Mouse (Mus musculus) midbrain, embryonic 10.5 days (tissue): ENCODE measurements at regions not wholly inside any gene's neighbourhood (a gene's known extent, or its start where the extent isn't known, plus 50 kb on each side); places are given as distances from the start of the nearest gene placed in this dataset.

Experiments
- DNase-seq: peaks from one replicate; pipeline ENCODE4 v3.0.0-alpha.2; 2017; ENCODE audit warnings: low spot score
- H3K27ac ChIP-seq: fragments of 300-500 bp; sonication (generic); replicated peaks from 2 replicates; pipeline ENCODE4 v1.5.1; 2016; ENCODE audit warnings: mild to moderate bottlenecking
- H3K27me3 ChIP-seq: fragments of 300-500 bp; sonication (generic); 2 replicates; pipeline ENCODE4 v1.6.1; 2016; ENCODE audit warnings: low read depth, mild to moderate bottlenecking; ENCODE audit not compliant: poor library complexity, severe bottlenecking
- H3K36me3 ChIP-seq: fragments of 300-500 bp; sonication (generic); 2 replicates; pipeline ENCODE4 v1.6.1; 2016; ENCODE audit warnings: mild to moderate bottlenecking, moderate library complexity
- H3K4me1 ChIP-seq: fragments of 300-500 bp; sonication (generic); 2 replicates; pipeline ENCODE4 v1.6.1; 2016
- H3K4me3 ChIP-seq: fragments of 300-500 bp; sonication (generic); 2 replicates; pipeline ENCODE4 v1.5.1; 2016; ENCODE audit warnings: mild to moderate bottlenecking, moderate library complexity
- H3K9me3 ChIP-seq: fragments of 300-500 bp; sonication (generic); replicated peaks from 2 replicates; pipeline ENCODE4 v1.6.1; 2016; ENCODE audit warnings: mild to moderate bottlenecking
- WGBS: fragments of 180-500 bp; shearing (Covaris S2); methylation state at CpG from one replicate; pipeline ENCODE4 v1.1.7; 2016; 5-methylcytosine and 5-hydroxymethylcytosine counted together

- Histone ChIP-seq H3K36me3 (no peaks in the 10 kb centered on the region), H3K4me3 (no peak overlapping the region), H3K27ac (peak overlapping the region; percentile 47), H3K27me3 (peaks cover 28% of the 10 kb centered on the region), H3K4me1 (peaks cover 19% of the 10 kb centered on the region), H3K9me3 (no peaks in the 10 kb centered on the region)
- DNase-seq, result peak; percentile 25
- 51% methylated on average over 13 of the region's 13 CpGs for WGBS
Observed at GRCm38 (mm10) chr6:97741427-97741826, 65.4 kb upstream of the Mitf start.

- Histone ChIP-seq H3K27me3 (peaks cover 28% of the 10 kb centered on the region), H3K4me1 (peaks cover 19% of the 10 kb centered on the region), H3K9me3 (no peaks in the 10 kb centered on the region), H3K27ac (peak overlapping the region; percentile 47), H3K36me3 (no peaks in the 10 kb centered on the region), H3K4me3 (no peak overlapping the region)
- WGBS, result 53% methylated on average over 11 of the region's 11 CpGs
- peak; percentile 67 for DNase-seq
Observed at GRCm38 (mm10) chr6:97740851-97741201, 66.0 kb upstream of the Mitf start.

GRCm38 (mm10) chr6:97740107-97740850, 66.6 kb upstream of the Mitf start:
- peak; percentile 53 for DNase-seq
- Histone ChIP-seq H3K4me1 (peaks cover 19% of the 10 kb centered on the region), H3K36me3 (no peaks in the 10 kb centered on the region), H3K9me3 (no peaks in the 10 kb centered on the region), H3K4me3 (no peak overlapping the region), H3K27ac (peak overlapping the region; percentile 47), H3K27me3 (peaks cover 28% of the 10 kb centered on the region)
- 17% methylated on average over 13 of the region's 13 CpGs for WGBS

GRCm38 (mm10) chr6:97738846-97739245, 68.0 kb upstream of the Mitf start:
- H3K9me3 ChIP-seq, result no peaks in the 10 kb centered on the region
- no peak for DNase-seq

GRCm38 (mm10) chr6:97730835-97731234, 76.0 kb upstream of the Mitf start:
- no peaks in the 10 kb centered on the region for H3K27me3 ChIP-seq
- H3K27ac ChIP-seq, result no peak overlapping the region
- DNase-seq, result no peak
- no peaks in the 10 kb centered on the region for H3K36me3 ChIP-seq
- no peak overlapping the region for H3K4me3 ChIP-seq
- H3K9me3 ChIP-seq, result no peaks in the 10 kb centered on the region
- peaks cover 9% of the 10 kb centered on the region for H3K4me1 ChIP-seq

More at GRCm38 (mm10) chr6:97738846-97739245, 68.0 kb upstream of the Mitf start:
- Histone ChIP-seq H3K27ac (0 out of 2 replicates have a peak overlapping the region, but pooled peaks have one; percentile 10), H3K4me1 (peaks cover 19% of the 10 kb centered on the region), H3K36me3 (no peaks in the 10 kb centered on the region), H3K27me3 (peaks cover 28% of the 10 kb centered on the region), H3K4me3 (no peak overlapping the region)
- WGBS, result 80% methylated on average over 4 of the region's 4 CpGs

- DNase-seq, result no peak
Observed at GRCm38 (mm10) chr6:97718184-97718910, 88.5 kb upstream of the Mitf start.

GRCm38 (mm10) chr6:97707401-97707800, 90.1 kb upstream of the Frmd4b start:
- WGBS, result 58% methylated on average over 2 of the region's 2 CpGs
- no peaks in the 10 kb centered on the region for H3K36me3 ChIP-seq
- no peak overlapping the region for H3K4me3 ChIP-seq
- H3K9me3 ChIP-seq, result no peaks in the 10 kb centered on the region
- peaks cover 14% of the 10 kb centered on the region for H3K4me1 ChIP-seq
- no peak overlapping the region for H3K27ac ChIP-seq
- peaks cover 14% of the 10 kb centered on the region; the same call in 1 of the 2 replicates for H3K27me3 ChIP-seq
- no peak for DNase-seq

More at GRCm38 (mm10) chr6:97718184-97718910, 88.5 kb upstream of the Mitf start:
- peaks cover 15% of the 10 kb centered on the region for H3K4me1 ChIP-seq
- WGBS, result 37% methylated on average over 6 of the region's 6 CpGs
- no peaks in the 10 kb centered on the region for H3K9me3 ChIP-seq
- H3K27me3 ChIP-seq, result no peaks in the 10 kb centered on the region
- no peak overlapping the region for H3K27ac ChIP-seq
- no peaks in the 10 kb centered on the region for H3K36me3 ChIP-seq
- no peak overlapping the region for H3K4me3 ChIP-seq

- peaks cover 18% of the 10 kb centered on the region for H3K4me1 ChIP-seq
- no peak for DNase-seq
- no peak overlapping the region for H3K4me3 ChIP-seq
- H3K9me3 ChIP-seq, result no peaks in the 10 kb centered on the region
- WGBS, result 87% methylated on average over 5 of the region's 5 CpGs
- H3K27ac ChIP-seq, result no peak overlapping the region
- no peaks in the 10 kb centered on the region for H3K36me3 ChIP-seq
- peaks cover 43% of the 10 kb centered on the region for H3K27me3 ChIP-seq
Observed at GRCm38 (mm10) chr6:97704361-97704760, 87.0 kb upstream of the Frmd4b start.

GRCm38 (mm10) chr6:97699752-97700098, 82.4 kb upstream of the Frmd4b start:
- WGBS, result 80% methylated on average over 3 of the region's 3 CpGs
- no peaks in the 10 kb centered on the region for H3K9me3 ChIP-seq
- DNase-seq, result no peak
- H3K27ac ChIP-seq, result no peak overlapping the region
- H3K36me3 ChIP-seq, result no peaks in the 10 kb centered on the region
- H3K4me3 ChIP-seq, result no peak overlapping the region
- H3K4me1 ChIP-seq, result peaks cover 18% of the 10 kb centered on the region
- peaks cover 80% of the 10 kb centered on the region for H3K27me3 ChIP-seq

GRCm38 (mm10) chr6:97699054-97699751, 81.9 kb upstream of the Frmd4b start:
- Histone ChIP-seq H3K36me3 (no peaks in the 10 kb centered on the region), H3K9me3 (no peaks in the 10 kb centered on the region), H3K27ac (no peak overlapping the region), H3K27me3 (peaks cover 80% of the 10 kb centered on the region), H3K4me1 (peaks cover 18% of the 10 kb centered on the region), H3K4me3 (no peak overlapping the region)
- DNase-seq, result peak; percentile 13
- 62% methylated on average over 9 of the region's 9 CpGs for WGBS

- WGBS, result 90% methylated on average over 8 of the region's 8 CpGs
- DNase-seq, result no peak
- no peak overlapping the region for H3K4me3 ChIP-seq
Observed at GRCm38 (mm10) chr6:97693281-97693680, 75.9 kb upstream of the Frmd4b start.

GRCm38 (mm10) chr6:97691136-97691535, 73.8 kb upstream of the Frmd4b start:
- Histone ChIP-seq H3K9me3 (no peaks in the 10 kb centered on the region), H3K36me3 (no peaks in the 10 kb centered on the region), H3K4me3 (no peak overlapping the region), H3K27ac (no peak overlapping the region), H3K4me1 (no peaks in the 10 kb centered on the region), H3K27me3 (peaks cover 34% of the 10 kb centered on the region)
- WGBS, result 86% methylated on average over 3 of the region's 3 CpGs
- DNase-seq, result no peak

More at GRCm38 (mm10) chr6:97693281-97693680, 75.9 kb upstream of the Frmd4b start:
- Histone ChIP-seq H3K9me3 (no peaks in the 10 kb centered on the region), H3K36me3 (no peaks in the 10 kb centered on the region), H3K4me1 (no peaks in the 10 kb centered on the region), H3K27ac (no peak overlapping the region), H3K27me3 (peaks cover 47% of the 10 kb centered on the region)

- 91% methylated on average over 7 of the region's 7 CpGs for WGBS
- no peak overlapping the region for H3K4me3 ChIP-seq
- no peaks in the 10 kb centered on the region for H3K9me3 ChIP-seq
- peaks cover 3% of the 10 kb centered on the region; the same call in 1 of the 2 replicates for H3K4me1 ChIP-seq
- no peak for DNase-seq
- no peaks in the 10 kb centered on the region for H3K36me3 ChIP-seq
- peaks cover 36% of the 10 kb centered on the region for H3K27me3 ChIP-seq
- no peak overlapping the region for H3K27ac ChIP-seq
Observed at GRCm38 (mm10) chr6:97684335-97684734, 67.0 kb upstream of the Frmd4b start.
